Mouse (Mus musculus): ENCODE results near the gene Evi5l. TPM values are rescaled to one million over a fixed set of nuclear protein-coding genes. Genes with fewer than 3 reads are reported as not detected.

The Evi5l gene
- polyA plus RNA-seq (2017; shearing (Covaris generic)) = 16.1 TPM

GRCm38 (mm10) chr8:4165852-4166751 lies at the start of gene Evi5l:
Gene Evi5l (plus strand): TSS chr8:4166567.

DNA sequence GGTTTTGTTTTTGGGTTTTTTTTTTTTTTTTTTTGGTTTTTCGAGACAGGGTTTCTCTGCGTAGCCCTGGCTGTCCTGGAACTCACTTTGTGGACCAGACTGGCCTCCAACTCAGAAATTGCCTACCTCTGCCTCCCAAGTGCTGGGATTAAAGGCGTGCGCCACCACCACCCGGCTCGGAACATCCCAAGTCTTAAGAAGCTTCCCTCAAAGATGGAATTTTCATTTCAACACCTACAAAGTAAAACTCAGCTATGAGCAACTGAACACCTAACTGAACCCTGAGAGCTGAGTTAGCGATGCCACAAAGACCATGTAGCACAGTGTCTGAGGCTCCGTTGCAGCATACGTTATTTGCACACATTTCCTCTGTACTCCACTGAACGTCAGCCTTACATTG lies 32.6 kb upstream of the Evi5l start, which contains the start of gene Cd209g:
Gene Cd209g, plus strand, starts transcription at position 301 of the 400 bp plus-strand sequence.

GRCm38 (mm10) chr8:4216791-4217621 lies 50.6 kb downstream of the Evi5l start, which contains the start of gene Prr36:
Gene Prr36 (minus strand): TSS chr8:4217459.

GRCm38 (mm10) chr8:4226739-4227347 lies 60.5 kb downstream of the Evi5l start, which contains the start of gene Lrrc8e:
Gene Lrrc8e (plus strand): TSS chr8:4226827.

DNA sequence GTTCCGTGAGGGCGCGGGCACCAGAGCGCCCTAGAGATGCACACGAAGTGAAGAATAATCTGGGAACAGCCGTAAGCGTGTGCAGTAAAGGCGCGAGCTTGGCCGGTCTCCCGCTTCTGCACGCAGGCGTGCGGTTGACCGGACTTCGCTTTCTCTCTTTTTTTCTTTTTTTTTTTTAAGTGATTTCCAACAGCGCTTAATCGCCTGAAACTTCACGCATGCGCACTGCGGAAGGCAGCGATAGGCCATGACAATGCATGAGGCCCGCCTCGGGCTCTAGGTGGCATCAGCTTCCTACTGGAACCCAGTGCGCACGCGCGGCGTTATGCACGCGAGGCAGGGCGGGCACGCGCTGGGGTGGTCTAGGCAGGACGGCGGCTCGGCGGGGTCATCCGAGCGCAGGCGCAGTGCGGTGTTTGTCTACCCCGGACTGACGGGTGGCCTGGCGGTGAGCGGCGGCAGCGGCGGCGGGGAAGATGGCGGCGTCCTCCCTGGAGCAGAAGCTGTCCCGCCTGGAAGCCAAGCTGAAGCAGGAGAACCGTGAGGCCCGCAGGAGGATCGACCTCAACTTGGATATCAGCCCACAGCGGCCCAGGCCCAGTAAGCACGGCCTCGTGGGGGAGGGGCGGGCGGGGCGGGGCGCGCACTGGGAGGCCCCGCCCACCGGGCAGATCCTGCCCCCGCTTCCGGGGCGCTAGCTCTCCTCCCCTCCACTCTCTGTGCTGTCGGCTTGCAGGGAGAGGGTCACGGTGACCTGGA lies 72.2 kb downstream of the Evi5l start, which contains the start of the genes Map2k7 and Gm49320:
Gene Map2k7, plus strand, starts transcription at position 307 of the 759 bp plus-strand sequence.
Gene Gm49320, plus strand, starts transcription at position 432 of the 759 bp plus-strand sequence.

GRCm38 (mm10) chr8:4247951-4248540 lies 81.7 kb downstream of the Evi5l start, which contains the start of gene Tgfbr3l:
Gene Tgfbr3l (plus strand): TSS chr8:4248214.

DNA sequence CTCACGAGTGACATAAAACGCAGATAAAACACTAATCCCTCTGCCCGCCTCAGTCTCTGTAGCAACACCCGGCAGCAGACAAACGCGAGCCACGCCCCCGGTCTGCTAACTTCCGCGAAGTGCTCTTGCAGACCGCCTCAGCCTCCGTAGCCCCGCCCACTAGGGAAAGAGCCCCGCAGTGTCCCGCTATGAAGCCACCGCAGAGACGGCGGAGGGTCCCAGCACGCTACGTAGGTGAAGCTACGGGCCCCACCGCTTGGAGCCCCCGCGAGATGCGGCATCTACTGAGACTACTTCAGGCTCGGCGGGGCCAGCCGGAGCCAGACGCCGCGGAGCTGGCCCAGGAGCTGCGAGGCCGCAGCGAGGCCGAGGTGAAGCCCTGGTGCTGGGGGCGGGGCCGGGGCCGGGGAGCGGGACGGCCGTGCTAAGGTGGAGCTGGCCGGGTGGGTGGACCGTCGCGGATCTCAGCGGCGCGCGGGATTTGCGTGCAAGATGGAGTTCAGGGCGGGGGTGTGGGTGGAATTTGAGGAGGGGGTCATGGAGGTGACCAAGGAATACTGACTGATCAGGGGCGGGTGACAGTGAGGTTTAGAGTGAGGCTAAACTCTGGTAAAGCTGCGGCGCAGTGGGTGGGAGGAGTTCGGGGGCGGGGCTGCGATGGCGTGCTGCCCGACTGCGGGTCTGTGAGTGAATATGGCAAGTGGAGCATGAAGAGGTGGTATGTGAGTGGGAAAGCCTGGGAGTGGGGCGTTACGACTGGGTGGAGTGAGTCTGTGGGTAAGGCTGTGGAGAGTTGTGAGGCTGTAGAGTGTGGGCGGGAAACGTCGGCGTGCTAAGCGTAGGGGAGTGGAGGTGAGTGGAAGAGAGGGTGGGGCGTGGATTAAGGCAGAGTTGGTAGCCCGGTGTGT lies 86.8 kb downstream of the Evi5l start, which contains the start of gene Snapc2:
Gene Snapc2, plus strand, starts transcription at position 147 of the 908 bp plus-strand sequence.

GRCm38 (mm10) chr8:4259125-4259804 lies 92.9 kb downstream of the Evi5l start, which contains the start of gene Ctxn1:
Gene Ctxn1 (minus strand): TSS chr8:4259274.

Other genes starting within 250 kb of the Evi5l start
- gene Cd209b, start 239.7 kb upstream of the Evi5l start, polyA plus RNA-seq (2017; shearing (Covaris generic)) = not detected
- gene Cd209c, start 211.8 kb upstream of the Evi5l start, polyA plus RNA-seq (2017; shearing (Covaris generic)) = 1.3 TPM
- gene Cd209f, start 60.7 kb upstream of the Evi5l start, polyA plus RNA-seq (2017; shearing (Covaris generic)) = not detected
- gene Cd209g, start 32.5 kb upstream of the Evi5l start, polyA plus RNA-seq (2017; shearing (Covaris generic)) = 0.14 TPM
- gene Prr36, start 50.9 kb downstream of the Evi5l start, polyA plus RNA-seq (2017; shearing (Covaris generic)) = 0.12 TPM
- 0.11 TPM for gene Lrrc8e, start 60.3 kb downstream of the Evi5l start, polyA plus RNA-seq (2017; shearing (Covaris generic))
- gene Map2k7, start 72.2 kb downstream of the Evi5l start, polyA plus RNA-seq (2017; shearing (Covaris generic)) = 84.7 TPM
- not detected for gene Gm49320, start 72.3 kb downstream of the Evi5l start, polyA plus RNA-seq (2017; shearing (Covaris generic))
- 3.8 TPM for gene Tgfbr3l, start 81.6 kb downstream of the Evi5l start, polyA plus RNA-seq (2017; shearing (Covaris generic))
- gene Snapc2, start 86.5 kb downstream of the Evi5l start, polyA plus RNA-seq (2017; shearing (Covaris generic)) = 19.7 TPM
- 0.52 TPM for gene Ctxn1, start 92.7 kb downstream of the Evi5l start, polyA plus RNA-seq (2017; shearing (Covaris generic))
- gene Timm44, start 109.3 kb downstream of the Evi5l start, polyA plus RNA-seq (2017; shearing (Covaris generic)) = 49.7 TPM
- gene Ccl25, start 158.6 kb downstream of the Evi5l start, polyA plus RNA-seq (2017; shearing (Covaris generic)) = 7.8 TPM
- gene Elavl1, start 158.8 kb downstream of the Evi5l start, polyA plus RNA-seq (2017; shearing (Covaris generic)) = 244 TPM

Data from effector memory CD4-positive, alpha-beta T cell, adult 5 months (primary cell).